Mouse (Mus musculus): ENCODE data around the gene Aqp3.

DNA sequence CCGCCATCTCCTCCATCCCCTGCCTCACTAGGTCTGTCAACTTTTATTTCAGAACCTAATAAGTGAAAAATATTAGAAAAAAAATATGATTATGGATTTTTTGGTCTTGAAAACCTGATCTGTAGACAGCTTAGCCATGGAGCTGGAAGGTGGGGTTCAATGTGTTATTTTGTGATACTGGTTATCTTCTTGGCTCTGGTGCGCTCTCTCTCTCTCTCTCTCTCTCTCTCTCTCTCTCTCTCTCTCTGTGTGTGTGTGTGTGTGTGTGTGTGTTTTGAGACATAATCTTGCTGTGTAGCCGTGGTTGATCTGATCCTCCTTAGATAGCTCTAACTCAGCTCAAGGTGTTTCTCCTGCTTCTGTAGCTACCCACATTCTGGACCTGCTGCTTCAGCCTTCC is 31.9 kb upstream of the Aqp3 start:
- TF ChIP-seq CTCF (IDR thresholded peaks at IDR 0.05; ENCODE audit: low read depth) = no peak
- peak; percentile 94 for TF ChIP-seq EP300 (IDR thresholded peaks at IDR 0.05; ENCODE audit: low read depth)

All from liver, embryonic 14.5 days (tissue).